ENCODE assay signal across 8 mouse cellular contexts in genomic region chr13:12255911-12256705, GRCm38 (mm10). TPM values are rescaled to one million over a fixed set of nuclear protein-coding genes. Genes with fewer than 3 reads are reported as not detected.
DNase-seq lines count a peak whose midpoint lies in the region; ATAC-seq lines count a peak whose summit lies in the region.

No protein-coding gene starts in this region.

- H3K9ac ChIP-seq in forebrain, embryonic 15.5 days (replicated peaks) = no peak overlapping the region
- H3K9ac ChIP-seq in liver, embryonic 15.5 days = peak overlapping the region; percentile 92

- 63% methylated on average over 3 of the region's 3 CpGs for WGBS in forebrain, embryonic 15.5 days
- 50% methylated on average over 3 of the region's 3 CpGs for WGBS in liver, embryonic 15.5 days (ENCODE audit: insufficient replicate concordance)

- H3K27me3 ChIP-seq in forebrain, embryonic 15.5 days = no peaks in the 10 kb centered on the region
- no peaks in the 10 kb centered on the region for H3K27me3 ChIP-seq in liver, embryonic 15.5 days

- ATAC-seq in forebrain, embryonic 15.5 days (replicated peaks) = no peak
- ATAC-seq in liver, embryonic 15.5 days (ENCODE audit: insufficient read depth) = no peak

- no peaks in the 10 kb centered on the region for H3K9me3 ChIP-seq in forebrain, embryonic 15.5 days
- 0 out of 2 replicates have a peak, but pooled peaks cover 6% of the 10 kb centered on the region for H3K9me3 ChIP-seq in liver, embryonic 15.5 days (replicated peaks)

- peak overlapping the region; percentile 81 for H3K4me3 ChIP-seq in forebrain, embryonic 15.5 days
- H3K4me3 ChIP-seq in liver, embryonic 15.5 days (replicated peaks) = peak overlapping the region; percentile 89

- H3K4me1 ChIP-seq in forebrain, embryonic 15.5 days = peaks cover 14% of the 10 kb centered on the region
- H3K4me1 ChIP-seq in liver, embryonic 15.5 days (replicated peaks) = peaks cover 47% of the 10 kb centered on the region

- peak; percentile 9 for DNase-seq in embryo, embryonic 10.5 days (ENCODE audit: low spot score)
- DNase-seq in embryo, embryonic 10 days (ENCODE audit: low spot score) = no peak
- peak; percentile 30 for DNase-seq in 416B (ENCODE audit: low read depth)
- no peak for DNase-seq in right cerebral cortex, adult 2 months (ENCODE audit: low spot score in 2 of 2)
- no peak for DNase-seq in spleen, adult 12 weeks (ENCODE audit: low spot score)
- no peak for DNase-seq in gastrocnemius, postnatal 10 days

- peaks cover 4% of the 10 kb centered on the region; the same call in 1 of the 2 replicates for H3K36me3 ChIP-seq in forebrain, embryonic 15.5 days
- peaks cover 16% of the 10 kb centered on the region for H3K36me3 ChIP-seq in liver, embryonic 15.5 days (replicated peaks)

- H3K4me2 ChIP-seq in forebrain, embryonic 15.5 days (replicated peaks) = peak overlapping the region; percentile 68
- peak overlapping the region; percentile 76 for H3K4me2 ChIP-seq in liver, embryonic 15.5 days

- no peak overlapping the region for H3K27ac ChIP-seq in forebrain, embryonic 15.5 days (replicated peaks)
- H3K27ac ChIP-seq in liver, embryonic 15.5 days (replicated peaks) = peak overlapping the region; percentile 38; the same call in 1 of the 2 replicates

RNA-seq across cellular contexts. Expression of gene Mtr, which starts 1.8 kb away (rescaled TPM):
- 5.7 and 5.9 TPM in 2 replicates for polyA plus RNA-seq in forebrain, embryonic 15.5 days (2015; fragmentation: Nextera tagmentation; extraction: Ambion mirVana)
- polyA plus RNA-seq in liver, embryonic 15.5 days (2015; fragmentation: Nextera tagmentation; extraction: Ambion mirVana) = 7.0 and 8.0 TPM in 2 replicates
- 10 to 100 TPM; 21.9 to 24.0 TPM for total RNA-seq in gastrocnemius, postnatal 10 days (2021)

Comparison
In these comparisons a context has a peak if more than half of its experiments do, and no peak if none do; other contexts are left out.
1. DNase-seq: peak in embryo, embryonic 10.5 days (single experiment) and 416B (single experiment); none in embryo, embryonic 10 days (single experiment), right cerebral cortex, adult 2 months (0 of 2), spleen, adult 12 weeks (single experiment) and gastrocnemius, postnatal 10 days (single experiment).